Mouse (Mus musculus): Measurements from ENCODE around the gene Tlr9.

The Tlr9 gene

DNA sequence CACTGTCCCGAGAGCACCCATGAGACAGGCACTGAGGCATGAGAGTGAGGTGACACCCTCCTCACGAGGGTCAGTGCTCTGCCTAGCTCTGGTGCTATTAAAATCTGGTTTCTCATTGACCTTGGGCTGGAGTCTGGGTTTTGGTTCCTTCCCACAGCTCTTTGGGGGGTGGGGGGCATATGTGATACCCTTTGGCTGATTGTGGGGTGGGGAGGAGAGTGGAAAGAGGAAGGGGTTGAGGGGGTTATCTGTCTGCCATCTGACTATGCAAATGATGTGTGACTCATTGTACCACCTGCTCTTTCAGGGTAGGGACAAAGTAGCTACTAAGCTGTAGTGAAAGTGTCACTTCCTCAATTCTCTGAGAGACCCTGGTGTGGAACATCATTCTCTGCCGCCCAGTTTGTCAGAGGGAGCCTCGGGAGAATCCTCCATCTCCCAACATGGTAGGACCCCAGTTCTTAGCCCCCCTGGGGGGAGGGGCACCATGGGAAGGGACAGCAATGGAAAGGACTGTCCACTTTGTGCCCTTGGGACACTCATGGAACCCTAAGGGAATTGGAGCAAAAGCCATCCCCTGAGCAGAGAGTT, at the start of gene Tlr9:
TSS of gene Tlr9 (plus strand) at position 338 of the 591 bp plus-strand sequence.
- DNase-seq (ENCODE audit: low spot score) = no peak

DNA sequence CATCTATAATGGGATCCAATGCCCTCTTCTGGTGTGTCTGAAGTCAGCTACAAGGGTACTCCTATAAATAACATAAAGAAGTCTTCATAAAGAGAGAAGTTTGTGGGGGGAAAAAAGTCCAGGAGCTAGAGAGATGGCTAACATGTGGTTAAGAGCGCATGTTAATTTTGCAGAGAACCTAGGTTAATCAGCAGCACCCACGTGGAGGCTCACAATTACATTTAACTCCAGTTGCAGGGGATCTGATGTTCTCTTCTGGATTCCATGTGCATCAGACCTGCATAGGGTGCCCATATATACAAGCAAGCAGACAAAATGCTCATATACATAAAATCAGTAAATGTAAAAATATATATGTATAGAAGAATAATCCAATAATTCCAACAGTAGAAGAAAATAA, 49.0 kb upstream of the Tlr9 start:
- no peak for DNase-seq (ENCODE audit: low spot score)

DNA sequence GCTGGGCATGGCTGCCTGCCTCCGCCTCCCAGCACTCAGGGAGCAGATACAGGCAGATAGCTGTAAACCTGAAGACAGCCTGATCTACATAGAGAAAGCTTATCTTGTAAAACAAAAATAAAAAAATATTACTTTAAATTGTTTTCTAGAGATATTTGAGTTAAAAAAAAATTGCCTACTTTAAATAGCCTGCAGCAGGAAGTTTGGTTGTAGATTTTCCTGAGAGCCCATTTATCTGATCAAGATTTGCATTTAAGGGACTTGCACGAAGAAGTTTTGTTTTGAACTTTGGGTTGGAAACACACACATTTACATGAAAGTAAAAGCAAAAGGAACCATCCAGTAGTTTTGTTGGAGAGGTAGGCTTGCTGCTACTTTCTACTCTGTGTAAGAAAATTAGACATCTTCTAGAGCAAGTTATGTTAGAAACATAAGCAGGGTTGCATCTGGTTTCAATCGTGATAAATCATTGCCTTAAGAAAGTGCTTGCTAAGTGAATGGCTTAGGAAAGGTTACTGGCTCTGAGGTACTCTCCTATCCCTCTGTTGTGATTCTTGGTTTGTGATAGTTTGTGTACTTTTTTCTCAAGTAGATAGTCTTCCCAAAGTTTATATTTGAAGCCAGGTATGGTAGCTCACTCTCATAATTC, 46.7 kb upstream of the Tlr9 start:
- DNase-seq (ENCODE audit: low spot score) = no peak

DNA sequence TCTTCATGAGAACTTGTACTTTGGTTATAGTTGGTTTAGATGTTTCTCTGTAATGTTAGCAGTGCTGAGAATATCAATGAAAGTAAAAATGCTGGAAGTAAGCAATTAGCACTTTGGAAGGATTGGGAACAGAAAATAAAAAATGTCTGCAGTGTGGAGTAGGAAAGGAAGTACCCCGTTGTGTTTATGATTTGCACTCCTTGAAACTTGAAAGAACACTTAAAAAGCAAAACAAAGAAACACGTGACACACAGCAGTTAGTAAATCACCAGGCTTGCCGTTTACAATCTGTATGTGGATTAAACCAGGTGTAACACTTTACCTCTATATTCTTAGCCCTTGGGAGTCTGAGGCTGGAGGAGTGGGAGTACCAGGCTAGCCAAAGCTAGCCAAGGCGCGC, 45.6 kb upstream of the Tlr9 start:
- DNase-seq (ENCODE audit: low spot score) = no peak

DNA sequence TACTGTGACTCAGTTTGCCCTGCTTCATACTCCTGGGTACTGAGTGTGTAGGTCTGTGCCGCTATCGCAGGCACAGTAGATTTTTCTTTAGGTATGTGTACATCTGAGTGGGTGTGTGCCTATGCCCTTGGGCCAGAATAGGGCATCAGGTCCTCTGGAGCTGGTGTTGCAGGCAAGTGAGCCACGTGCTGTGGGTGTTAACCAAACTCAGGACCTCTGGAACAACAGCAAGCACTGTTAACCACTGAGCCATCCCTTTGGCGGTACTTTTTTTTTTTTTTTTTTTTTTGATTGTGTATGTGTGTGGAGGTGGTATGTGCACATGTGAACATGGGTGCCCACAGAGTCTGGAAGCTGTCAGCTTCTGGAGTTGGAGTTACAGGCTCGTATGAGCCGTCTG, 44.6 kb upstream of the Tlr9 start:
- no peak for DNase-seq (ENCODE audit: low spot score)

DNA sequence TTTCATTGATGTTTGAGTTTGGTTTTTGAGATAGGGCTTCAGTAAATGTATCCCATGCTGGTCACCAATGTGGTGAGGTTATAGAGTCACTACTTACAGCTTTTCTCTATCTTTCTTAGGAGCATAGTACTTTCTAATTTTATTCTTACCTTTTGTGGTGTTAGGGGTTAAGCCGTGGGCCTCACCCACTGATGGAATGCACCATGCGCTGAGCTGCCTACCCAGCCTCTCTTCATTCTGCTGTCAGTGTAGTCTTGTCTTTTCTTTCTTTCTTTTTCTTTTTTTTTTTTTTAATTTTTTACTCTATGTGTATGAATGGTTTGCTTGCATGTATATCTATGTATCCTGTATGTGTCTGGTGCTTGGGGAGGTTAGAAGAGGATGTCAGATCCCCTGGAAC, 42.9 kb upstream of the Tlr9 start:
- DNase-seq (ENCODE audit: low spot score) = no peak

DNA sequence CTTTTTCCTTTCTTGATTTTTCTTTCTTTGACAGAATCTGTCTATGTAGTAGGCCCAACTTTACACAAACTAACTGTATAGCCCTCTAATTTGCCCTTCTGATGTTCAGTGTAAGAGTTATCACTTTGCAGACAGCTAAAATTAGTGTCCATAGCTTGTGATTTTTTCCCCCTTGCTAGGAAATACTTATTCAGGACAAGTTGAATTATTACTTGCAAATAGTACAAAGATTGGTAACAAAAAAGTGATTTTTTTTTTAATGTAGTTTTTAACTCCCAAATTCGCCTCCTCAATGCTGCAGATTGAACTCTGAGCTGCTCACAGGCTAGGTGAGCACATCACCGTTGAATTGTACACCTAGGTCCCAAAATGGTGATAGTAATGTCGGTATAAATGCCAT, 42.4 kb upstream of the Tlr9 start:
- no peak for DNase-seq (ENCODE audit: low spot score)

DNA sequence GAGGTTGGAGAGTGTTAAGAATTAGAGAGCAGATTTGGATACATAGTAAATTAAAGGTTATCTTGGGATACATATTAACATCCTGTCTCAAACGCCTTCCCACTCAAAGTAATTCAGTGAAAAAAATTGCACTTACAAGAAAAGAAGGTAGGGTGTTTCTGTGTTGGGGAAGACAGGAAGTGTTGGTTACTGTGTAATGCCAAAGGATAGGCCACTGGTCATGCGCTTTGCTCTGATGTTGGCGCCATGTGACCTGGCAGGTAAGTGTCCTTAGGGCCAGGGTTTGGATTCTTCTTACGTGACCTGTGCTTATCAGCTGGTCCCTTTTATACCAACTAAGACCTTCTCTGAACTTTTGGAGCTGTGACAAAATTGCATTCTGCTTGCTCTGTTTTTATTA, 40.3 kb upstream of the Tlr9 start:
- no peak for DNase-seq (ENCODE audit: low spot score)

DNA sequence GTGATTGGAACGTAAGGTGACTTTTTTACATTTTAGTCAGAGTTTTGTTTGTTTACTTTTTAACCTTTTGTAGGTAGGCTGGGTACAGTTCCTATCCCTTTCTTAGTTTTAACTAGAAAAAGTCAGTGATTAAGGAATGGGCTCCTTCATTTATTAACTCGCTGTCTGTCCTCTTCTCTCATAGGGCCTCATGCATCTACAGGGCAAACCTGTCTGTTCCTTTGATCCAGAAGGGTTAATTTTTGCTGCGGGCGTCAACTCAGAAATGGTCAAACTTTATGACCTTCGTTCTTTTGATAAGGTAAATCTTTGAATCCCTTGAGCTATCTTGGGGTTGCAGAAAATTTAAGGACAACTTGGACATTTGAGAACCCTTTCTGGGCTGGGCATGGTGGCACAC, 38.4 kb upstream of the Tlr9 start:
- no peak for DNase-seq (ENCODE audit: low spot score)

DNA sequence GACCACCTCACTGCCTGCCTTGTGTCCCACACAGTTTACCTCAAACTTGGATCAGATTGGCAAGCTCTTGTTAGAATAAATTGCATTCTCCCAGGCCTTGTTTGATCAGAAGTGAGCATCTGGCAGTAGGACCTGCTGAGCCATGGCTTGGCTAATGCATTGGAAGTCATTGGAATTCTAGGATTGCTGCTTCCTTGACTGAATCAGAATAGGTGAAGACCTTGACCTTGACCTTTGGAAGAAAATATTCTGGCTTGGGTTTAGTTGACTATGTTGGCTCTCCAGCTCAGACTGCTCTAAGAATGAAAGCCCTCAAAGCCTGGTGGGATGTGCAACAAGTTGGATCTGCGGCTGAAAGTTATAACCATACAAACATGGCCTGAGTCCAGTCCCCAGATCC, 31.0 kb upstream of the Tlr9 start:
- DNase-seq (ENCODE audit: low spot score) = no peak

DNA sequence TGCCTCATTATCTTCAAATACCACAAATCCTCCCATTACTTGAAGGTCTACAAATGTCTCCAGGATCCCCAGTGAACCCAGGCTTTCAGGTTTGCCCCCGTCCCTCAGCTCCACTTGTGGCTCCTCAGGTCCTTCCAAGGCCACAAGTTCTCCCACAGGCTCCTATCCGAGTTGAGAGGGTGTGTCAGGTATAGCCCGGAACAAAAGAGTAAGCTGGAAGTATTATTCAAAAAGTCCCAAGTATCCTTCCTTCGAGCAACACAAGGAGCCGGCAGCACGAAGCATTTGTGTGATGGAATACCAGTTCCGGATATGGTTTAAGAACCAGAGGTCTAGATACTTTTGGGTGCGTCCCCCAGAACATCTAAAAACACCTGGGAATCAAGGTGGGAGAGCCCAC, 30.4 kb upstream of the Tlr9 start:
- no peak for DNase-seq (ENCODE audit: low spot score)

DNA sequence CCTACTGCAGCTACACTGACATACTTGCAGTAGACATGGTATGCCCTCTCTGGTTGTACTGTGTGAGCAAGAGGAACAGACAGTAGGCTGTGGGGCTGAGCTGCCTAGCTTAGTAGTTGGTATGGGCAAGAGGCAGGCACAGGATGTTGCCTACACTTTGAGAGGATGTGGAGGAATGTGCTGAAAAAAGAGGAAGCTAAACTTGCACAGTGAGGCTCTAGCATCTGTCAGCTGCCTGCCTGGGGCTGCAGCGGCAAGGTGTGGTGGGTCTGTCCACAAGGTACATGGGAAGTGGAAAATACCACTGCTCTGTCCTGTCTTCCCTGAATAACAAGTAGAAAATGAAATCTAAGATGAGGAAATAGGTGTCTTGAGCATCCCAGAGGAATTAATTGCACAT, 29.4 kb upstream of the Tlr9 start:
- no peak for DNase-seq (ENCODE audit: low spot score)

DNA sequence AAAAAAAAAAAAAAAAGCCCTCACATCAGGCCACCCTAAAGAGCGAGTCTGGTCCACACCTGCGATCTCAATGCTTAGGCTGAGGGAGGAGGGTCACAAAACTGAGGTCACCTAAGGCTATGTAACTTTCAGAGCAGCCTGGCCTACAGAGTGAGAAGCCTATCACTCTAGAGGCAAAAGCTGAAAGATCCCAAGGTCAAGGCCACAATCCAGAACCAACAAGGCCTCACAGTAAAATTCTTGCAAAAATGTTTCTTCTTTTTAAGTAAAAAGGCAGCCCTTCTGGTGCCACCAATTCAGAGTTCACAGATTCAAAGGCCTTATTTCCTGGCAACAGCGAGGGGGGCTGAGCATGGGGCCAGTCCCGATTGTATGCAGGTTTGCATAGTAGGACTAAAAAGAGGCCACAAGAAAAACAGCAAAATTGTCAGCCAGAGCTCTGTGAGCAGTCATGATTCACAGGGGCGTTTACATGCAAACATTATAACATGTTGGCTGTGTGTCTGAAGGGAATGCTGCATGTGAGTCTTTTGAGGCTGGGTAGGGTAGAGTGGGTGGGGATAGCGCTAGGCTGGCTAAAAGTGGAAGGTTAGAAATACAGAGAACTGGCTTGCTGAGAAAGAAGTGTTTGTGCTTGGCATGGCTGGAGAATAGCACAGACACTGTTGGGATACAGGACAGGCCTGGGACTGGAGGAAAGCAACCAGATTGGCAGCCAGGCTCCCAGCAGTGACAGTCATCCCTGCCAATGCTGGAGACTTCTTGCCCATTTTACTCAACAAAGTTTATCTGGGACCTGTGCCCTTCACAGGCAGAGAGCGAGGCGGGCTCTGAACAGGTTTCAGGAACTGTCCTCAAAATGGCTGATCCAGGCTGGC, 28.2 kb upstream of the Tlr9 start:
- DNase-seq (ENCODE audit: low spot score) = no peak

DNA sequence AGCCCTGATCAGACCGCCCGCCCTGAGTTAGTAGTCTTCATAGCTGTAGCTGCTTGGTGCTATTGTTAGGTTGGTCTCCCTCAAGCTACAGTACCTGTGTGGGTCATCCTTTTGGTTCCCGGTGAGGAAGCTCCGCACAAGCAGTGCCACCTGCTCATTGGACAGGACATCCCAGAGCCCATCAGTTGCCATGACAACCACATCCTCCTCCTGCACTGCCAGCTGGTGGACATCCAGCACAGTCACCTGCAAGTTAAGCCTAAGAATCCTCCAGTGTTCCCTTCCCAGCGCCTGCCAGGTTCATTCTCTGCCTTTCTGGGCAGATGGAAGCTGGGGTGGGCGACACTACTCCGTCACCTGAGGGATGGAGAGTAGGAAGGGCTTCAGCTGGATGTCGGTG, 26.7 kb upstream of the Tlr9 start:
- no peak for DNase-seq (ENCODE audit: low spot score)

DNA sequence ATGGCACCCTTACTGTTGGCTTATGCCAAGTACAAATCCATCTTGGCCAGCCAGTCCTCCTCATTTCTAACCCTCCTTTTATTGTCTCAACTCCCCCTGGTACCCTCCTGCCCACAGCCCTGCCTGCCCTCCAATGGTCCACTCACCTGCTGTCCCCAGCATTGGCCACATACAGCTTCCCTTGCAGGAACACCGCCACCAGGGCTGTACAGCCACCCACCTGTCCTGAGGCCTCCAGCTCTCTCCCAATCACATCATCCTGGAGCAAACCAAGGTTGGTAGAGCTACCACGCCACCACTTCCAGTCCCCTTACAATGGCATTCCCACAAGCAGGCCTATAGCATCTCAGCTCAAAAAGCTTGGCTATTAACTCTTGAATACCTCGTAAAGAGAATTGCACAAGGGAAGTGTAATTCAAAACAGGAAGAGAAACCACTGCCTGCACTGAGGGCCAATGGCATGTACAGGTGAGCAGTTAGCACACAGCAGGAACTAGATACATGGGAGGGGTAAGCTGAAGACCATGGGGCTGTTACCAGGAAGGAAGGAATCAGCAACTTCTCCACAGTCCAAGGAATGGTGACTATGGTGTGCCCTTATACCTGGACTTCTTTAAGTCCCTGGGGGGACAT, 25.2 kb upstream of the Tlr9 start:
- no peak for DNase-seq (ENCODE audit: low spot score)

DNA sequence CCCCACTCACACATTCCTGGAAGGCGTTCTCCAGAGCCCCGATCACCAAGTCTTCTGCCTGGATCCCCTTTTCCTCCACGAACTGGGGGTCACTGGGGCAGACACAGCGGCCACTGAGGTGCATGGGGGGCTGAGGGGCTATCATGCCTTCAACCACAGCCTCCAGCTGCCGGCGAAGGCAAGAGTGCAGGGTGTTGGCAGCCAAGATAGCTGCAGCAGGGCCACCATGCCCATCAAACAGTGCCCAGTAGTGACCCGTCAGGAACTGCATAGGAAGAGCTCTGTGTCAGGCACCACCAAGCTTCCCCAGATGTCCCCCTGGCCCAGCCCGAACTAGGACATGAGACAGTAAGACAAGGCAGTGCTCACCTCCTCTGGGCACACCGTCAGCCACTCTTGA, 24.7 kb upstream of the Tlr9 start:
- DNase-seq (ENCODE audit: low spot score) = no peak

DNA sequence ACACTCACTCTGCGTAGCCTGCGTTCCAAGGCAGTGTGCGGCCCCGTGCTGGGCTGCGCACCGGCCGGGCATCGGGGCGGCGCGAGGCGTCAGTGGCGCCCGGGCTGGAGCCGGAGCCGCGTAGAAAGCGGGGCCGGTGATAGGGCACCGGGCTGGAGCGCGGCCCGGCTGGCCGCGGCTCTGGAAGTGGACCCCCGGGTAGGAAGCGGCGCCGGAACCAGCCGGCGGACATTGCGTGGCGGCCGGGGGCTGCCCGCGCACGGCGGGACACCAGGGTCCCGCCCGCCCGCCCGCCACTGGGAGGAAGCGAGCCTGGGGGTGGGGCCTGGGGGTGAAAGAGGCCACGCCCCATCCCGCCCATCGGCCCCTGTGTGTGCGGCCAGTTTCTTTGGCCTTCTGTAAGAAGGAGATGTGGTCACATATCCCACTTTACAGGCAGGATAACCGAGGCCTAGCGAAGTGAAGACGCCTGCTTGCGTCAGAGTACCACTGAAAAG, 23.4 kb upstream of the Tlr9 start:
- peak; percentile 90 for DNase-seq (ENCODE audit: low spot score)

DNA sequence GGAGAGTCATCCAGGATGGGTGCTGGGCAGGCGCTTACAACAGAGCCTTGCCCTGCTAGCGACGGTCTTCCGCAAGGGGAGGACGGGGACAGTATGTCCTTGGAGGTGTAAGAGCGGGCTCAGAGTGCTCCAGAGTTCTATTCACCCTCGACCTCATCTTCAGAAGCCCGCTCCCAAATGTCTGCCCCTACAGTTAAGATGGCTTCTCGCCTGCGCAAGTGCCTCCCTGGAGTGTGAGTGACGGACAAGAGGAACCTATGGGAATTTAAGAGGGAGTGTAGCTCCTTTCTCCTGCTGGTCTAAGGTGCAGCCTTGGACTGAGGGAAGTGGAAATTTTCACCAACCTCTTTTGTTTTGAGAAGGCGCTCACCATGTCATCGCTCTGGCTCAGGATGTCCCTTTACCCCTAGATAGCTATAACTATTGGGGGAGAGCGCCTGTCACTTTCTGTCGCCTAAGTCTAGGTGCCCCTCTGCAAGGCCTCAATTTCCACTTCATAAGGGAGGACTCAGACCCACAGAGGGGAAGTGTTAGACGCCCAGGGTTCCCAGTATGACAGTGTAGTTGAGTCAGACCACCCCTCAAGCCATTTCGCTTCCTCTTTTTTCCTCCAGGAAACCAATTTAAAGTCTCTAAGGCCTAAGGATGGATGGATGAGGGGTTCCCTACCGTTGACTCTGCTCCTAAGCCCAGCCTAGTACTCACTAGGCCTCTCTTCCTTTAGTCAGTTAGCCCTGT, 22.7 kb upstream of the Tlr9 start, which contains the start of gene Ppm1m:
TSS of gene Ppm1m (minus strand) at position 212 of the 738 bp plus-strand sequence.
- DNase-seq (ENCODE audit: low spot score) = no peak

DNA sequence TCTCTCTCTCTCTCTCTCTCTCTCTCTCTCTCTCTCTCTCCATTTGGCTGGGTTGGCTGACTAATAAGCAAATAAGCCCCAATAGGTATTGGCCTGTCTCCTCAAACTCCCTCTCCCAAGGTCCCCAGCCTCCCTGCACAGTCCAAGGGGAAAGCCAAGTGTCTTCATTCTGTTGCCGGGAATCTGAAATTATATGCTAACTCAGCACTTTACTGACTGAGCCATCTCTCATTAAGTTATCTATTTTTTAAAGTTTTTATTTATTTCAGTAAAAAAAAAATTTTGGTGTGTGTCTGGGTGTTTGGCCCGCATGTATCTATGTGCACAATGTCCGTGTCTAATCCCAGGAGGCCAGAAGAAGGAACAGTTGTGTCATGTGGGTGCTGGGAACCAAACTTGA, 20.5 kb upstream of the Tlr9 start:
- DNase-seq (ENCODE audit: low spot score) = no peak

DNA sequence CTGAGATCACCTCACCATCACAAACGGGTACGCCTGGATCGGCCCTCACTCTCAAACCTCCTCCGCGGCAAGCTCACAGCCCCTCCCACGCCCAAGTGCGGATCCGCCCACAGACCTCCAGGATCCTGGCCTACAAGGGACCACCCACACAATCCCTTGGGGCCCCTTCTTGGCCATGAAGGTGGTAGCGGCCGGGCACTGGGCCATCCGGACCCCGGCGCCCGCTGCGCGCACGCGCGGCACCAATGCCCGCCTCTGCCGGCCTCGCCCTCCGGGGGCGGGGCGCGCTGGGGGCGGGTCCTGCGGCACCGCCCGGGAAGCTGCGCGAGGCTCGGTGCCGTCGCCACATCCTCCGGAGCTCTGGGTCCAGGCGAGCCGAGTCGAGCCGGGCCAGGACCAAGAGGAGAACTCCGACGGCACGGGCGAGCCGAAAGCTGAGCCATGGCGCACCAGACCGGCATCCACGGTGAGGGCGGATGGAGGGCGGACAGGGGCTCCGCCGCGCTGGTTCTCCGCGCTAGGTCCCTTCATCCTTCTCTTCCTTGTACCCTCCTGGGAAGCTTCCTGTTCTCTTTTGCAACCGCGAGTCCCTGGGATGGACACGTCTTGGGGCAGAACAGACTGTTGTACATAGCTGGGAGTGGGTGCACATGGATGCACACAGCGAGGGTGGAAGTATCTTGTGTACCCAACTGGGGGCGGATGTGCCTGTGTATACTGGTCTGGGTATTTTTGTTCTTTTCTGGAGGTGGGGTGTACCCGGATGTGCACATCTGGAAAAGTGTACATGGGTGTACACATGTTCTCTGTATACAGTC, 19.4 kb upstream of the Tlr9 start, which contains the start of gene Twf2:
TSS of gene Twf2 (plus strand) at position 290 of the 818 bp plus-strand sequence.
- peak; percentile 95 for DNase-seq (ENCODE audit: low spot score)

Data from testis, postnatal 10 days (tissue).